Mouse (Mus musculus): ENCODE data around the gene Wdfy2.

GRCm38 (mm10) chr14:62829291-62829690 lies 8.2 kb upstream of the Wdfy2 start:
- no peak for TF ChIP-seq POLR2A (IDR thresholded peaks at IDR 0.05; ENCODE audit: control insufficient read depth in 1 of 2, insufficient read depth in 1 of 2, low read depth in 1 of 2, low read length in 2 of 2, poor library complexity in 1 of 2)
- no peak for TF ChIP-seq POLR2AphosphoS2 (IDR thresholded peaks at IDR 0.05; ENCODE audit: low read length)
- no peak for TF ChIP-seq SMC3 (IDR thresholded peaks at IDR 0.05; ENCODE audit: low read depth, low read length)
- no peak for TF ChIP-seq ZC3H11A (IDR thresholded peaks at IDR 0.05; ENCODE audit: low read depth, low read length)
- no peak for TF ChIP-seq CTCF (IDR thresholded peaks at IDR 0.05 in 2 of 3, conservative IDR thresholded peaks at IDR 0.05 in 1 of 3; ENCODE audit: control insufficient read depth in 1 of 3, insufficient read depth in 1 of 3, low read depth in 2 of 3, low read length in 3 of 3, poor library complexity in 1 of 3, severe bottlenecking in 1 of 3)
- no peak for TF ChIP-seq MYC (IDR thresholded peaks at IDR 0.05; ENCODE audit: low read depth, low read length)
- TF ChIP-seq MAZ (IDR thresholded peaks at IDR 0.05; ENCODE audit: low read depth, low read length): no peak
- TF ChIP-seq GATA1 (IDR thresholded peaks at IDR 0.05; ENCODE audit: low read depth, low read length): no peak

Data from MEL (cell line).